Mouse (Mus musculus): Measurements from ENCODE around the gene Slc25a10.

DNA sequence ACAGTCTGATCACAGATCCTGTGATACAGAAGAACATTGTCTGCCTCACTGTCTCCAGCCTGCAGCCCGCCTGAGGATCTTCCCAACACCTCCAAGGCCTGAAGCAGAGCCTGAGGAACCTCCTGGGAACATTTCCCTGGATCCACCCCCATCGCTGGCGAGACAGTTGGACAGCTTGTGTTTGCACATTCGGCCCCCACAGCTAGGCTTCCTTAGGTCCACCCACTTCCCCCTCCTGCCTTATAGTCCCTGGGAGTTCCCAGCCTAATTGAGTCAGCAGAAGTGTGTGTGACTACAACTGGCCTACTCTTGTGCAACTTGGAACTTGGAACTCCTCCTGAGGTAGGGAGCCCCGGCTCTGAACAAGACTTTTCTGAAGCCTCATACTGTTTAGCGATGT lies 26.4 kb downstream of the Slc25a10 start:
- TF ChIP-seq CTCF (IDR thresholded peaks at IDR 0.05; ENCODE audit: low read depth, low read length): no peak
- TF ChIP-seq POLR2A (IDR thresholded peaks at IDR 0.05; ENCODE audit: extremely low read depth, insufficient read depth, low read length): no peak

All from liver, adult 2 months (tissue).